Mouse (Mus musculus) myocyte (in vitro differentiated cells): ENCODE measurements around the gene Tceal9. TPM values are rescaled to one million over a fixed set of nuclear protein-coding genes. Genes with fewer than 3 reads are reported as not detected.
A peak's percentile ranks its signal among the peaks of the same experiment; 100 is the strongest.
"Not testable (repeated sequence)": the region's sequence is repeated elsewhere in the genome, so short reads cannot be mapped to it uniquely, and the experiment has no call there.

Experiments
- H3K27me3 ChIP-seq: one replicate; pipeline ENCODE4 v1.6.1; 2011; ENCODE audit not compliant: control insufficient read depth, insufficient read depth, insufficient read length
- H3K36me3 ChIP-seq: one replicate; pipeline ENCODE4 v1.6.1; 2011; ENCODE audit not compliant: control insufficient read depth, insufficient read depth
- H3K4me2 ChIP-seq: one replicate; pipeline ENCODE4 v1.6.1; 2011; ENCODE audit warnings: low read depth, control low read depth
- H3K4me3 ChIP-seq: one replicate; pipeline ENCODE4 v1.5.1; 2011; ENCODE audit warnings: mild to moderate bottlenecking, control low read depth, moderate library complexity
- H3K79me2 ChIP-seq: one replicate; pipeline ENCODE4 v1.6.1; 2011; ENCODE audit not compliant: control insufficient read depth, insufficient read depth
- H3ac ChIP-seq: one replicate; pipeline ENCODE4 v1.6.1; 2011; ENCODE audit not compliant: control insufficient read depth, insufficient read length
- CEBPB ChIP-seq: IDR thresholded peaks from 2 replicates; pipeline ENCODE4 v1.6.1; 2011; ENCODE audit warnings: mild to moderate bottlenecking, moderate library complexity; ENCODE audit not compliant: poor library complexity, insufficient read depth, severe bottlenecking
- E2F4 ChIP-seq: IDR thresholded peaks from one replicate; pipeline ENCODE4 v1.6.1; 2011; ENCODE audit warnings: mild to moderate bottlenecking, control low read depth, moderate library complexity; ENCODE audit not compliant: insufficient read depth
- MAX ChIP-seq: IDR thresholded peaks from one replicate; pipeline ENCODE4 v1.6.1; 2011; ENCODE audit warnings: low read depth, mild to moderate bottlenecking, control low read depth
- MYOD1 ChIP-seq, 3 experiments: IDR thresholded peaks; one replicate each; pipeline ENCODE4 v1.6.1; 2011; ENCODE audit warnings: control low read depth in 2 of 3, low read depth in 2 of 3, mild to moderate bottlenecking in 2 of 3, moderate library complexity in 1 of 3; ENCODE audit not compliant: insufficient read length in 2 of 3, control insufficient read depth in 1 of 3
- MYOG ChIP-seq, 3 experiments: IDR thresholded peaks; one replicate each; pipeline ENCODE4 v1.6.1; 2011; ENCODE audit warnings: control low read depth in 2 of 3, low read depth in 2 of 3, mild to moderate bottlenecking in 2 of 3; ENCODE audit not compliant: insufficient read length in 2 of 3, control insufficient read depth in 1 of 3, insufficient read depth in 1 of 3
- POLR2A ChIP-seq: IDR thresholded peaks from one replicate; pipeline ENCODE4 v1.6.1; 2011; ENCODE audit warnings: low read depth, mild to moderate bottlenecking, control low read depth, moderate library complexity; ENCODE audit not compliant: insufficient read length
- POLR2AphosphoS2 ChIP-seq: IDR thresholded peaks from one replicate; pipeline ENCODE4 v1.6.1; 2011; ENCODE audit warnings: low read depth, control low read depth; ENCODE audit not compliant: insufficient read length
- REST ChIP-seq: IDR thresholded peaks from one replicate; pipeline ENCODE4 v1.6.1; 2011; ENCODE audit warnings: mild to moderate bottlenecking, control low read depth, moderate library complexity; ENCODE audit not compliant: insufficient read depth, insufficient read length
- SRF ChIP-seq: IDR thresholded peaks from one replicate; pipeline ENCODE4 v1.6.1; 2011; ENCODE audit warnings: low read depth; ENCODE audit not compliant: control insufficient read depth, insufficient read length
- TCF12 ChIP-seq: IDR thresholded peaks from one replicate; pipeline ENCODE4 v1.6.1; 2011; ENCODE audit warnings: mild to moderate bottlenecking, control low read depth; ENCODE audit not compliant: poor library complexity, insufficient read depth, severe bottlenecking
- TCF3 ChIP-seq: IDR thresholded peaks from one replicate; pipeline ENCODE4 v1.6.1; 2011; ENCODE audit warnings: low read depth, control low read depth; ENCODE audit not compliant: insufficient read length
- USF1 ChIP-seq: IDR thresholded peaks from one replicate; pipeline ENCODE4 v1.6.1; 2011; ENCODE audit warnings: low read depth, mild to moderate bottlenecking, control low read depth, moderate library complexity
- polyA plus RNA-seq: library from polyadenylated mRNA; unstranded; fragments of >200 nt; fragmentation: generic; extraction: Trizol; gene quantifications from one replicate; pipeline ENCODE4 v1.2.1, GENCODE M21; 2012; ENCODE audit warnings: missing spikeins

Tceal9 gene
- polyA plus RNA-seq, 1 experiment = 98.5 TPM

DNA sequence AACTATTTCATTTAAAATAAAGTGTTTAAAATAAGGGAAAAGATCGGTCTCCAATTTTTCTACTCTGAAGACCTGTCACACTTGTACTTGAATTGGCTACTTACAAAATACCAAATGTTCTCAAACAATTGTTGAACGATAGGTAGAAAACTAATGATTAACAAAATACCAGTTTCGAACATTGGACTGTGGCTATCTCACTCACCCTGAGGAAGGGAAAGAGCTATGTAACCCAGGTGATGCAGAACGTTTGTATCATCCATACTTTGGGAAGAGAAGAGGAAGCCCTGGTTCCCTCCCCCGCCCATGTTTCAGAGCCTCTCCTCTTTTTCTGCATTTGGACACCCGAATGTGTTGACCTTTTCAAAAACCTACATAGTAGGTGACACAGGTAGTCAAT, 40.5 kb upstream of the Tceal9 start:
- no peak overlapping the region for H3ac ChIP-seq
- TF ChIP-seq MYOD1 (IDR thresholded peaks at IDR 0.05; ENCODE audit: control insufficient read depth in 1 of 3, insufficient read length in 2 of 3, low read depth in 2 of 3) = no peak
- TF ChIP-seq POLR2A = no peak
- no peaks in the 10 kb centered on the region for H3K27me3 ChIP-seq
- H3K36me3 ChIP-seq = no peaks in the 10 kb centered on the region
- H3K79me2 ChIP-seq = no peaks in the 10 kb centered on the region
- no peak overlapping the region for H3K4me3 ChIP-seq
- H3K4me2 ChIP-seq = no peak overlapping the region

DNA sequence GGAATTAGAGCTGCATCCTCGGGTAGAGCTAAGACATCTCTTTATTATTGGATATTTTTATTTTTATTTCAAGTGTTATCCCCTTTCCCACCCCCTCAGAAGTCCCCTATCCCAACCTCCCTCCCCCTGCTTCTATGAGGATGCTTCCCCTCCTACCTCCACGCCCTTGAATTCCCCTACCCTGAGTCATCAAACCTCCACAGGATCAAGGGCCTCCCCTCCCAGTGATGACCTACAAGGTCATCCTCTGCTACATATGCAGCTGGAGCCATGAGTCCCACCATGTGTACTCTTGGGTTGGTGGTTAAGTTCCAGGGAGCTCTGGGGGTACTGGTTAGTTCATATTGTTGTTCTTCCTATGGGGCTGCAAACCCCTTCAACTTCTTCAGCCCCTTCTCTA, 31.5 kb upstream of the Tceal9 start:
- Histone ChIP-seq H3K79me2 (no peaks in the 10 kb centered on the region), H3K27me3 (no peaks in the 10 kb centered on the region), H3K4me2 (no peak overlapping the region), H3K36me3 (no peaks in the 10 kb centered on the region), H3ac (no peak overlapping the region), H3K4me3 (no peak overlapping the region)
- no peak for TF ChIP-seq POLR2A
- no peak for TF ChIP-seq TCF3
- no peak for TF ChIP-seq MYOG (IDR thresholded peaks at IDR 0.05; ENCODE audit: control insufficient read depth in 1 of 3, insufficient read depth in 1 of 3, insufficient read length in 2 of 3, low read depth in 2 of 3)
- TF ChIP-seq MAX = no peak

DNA sequence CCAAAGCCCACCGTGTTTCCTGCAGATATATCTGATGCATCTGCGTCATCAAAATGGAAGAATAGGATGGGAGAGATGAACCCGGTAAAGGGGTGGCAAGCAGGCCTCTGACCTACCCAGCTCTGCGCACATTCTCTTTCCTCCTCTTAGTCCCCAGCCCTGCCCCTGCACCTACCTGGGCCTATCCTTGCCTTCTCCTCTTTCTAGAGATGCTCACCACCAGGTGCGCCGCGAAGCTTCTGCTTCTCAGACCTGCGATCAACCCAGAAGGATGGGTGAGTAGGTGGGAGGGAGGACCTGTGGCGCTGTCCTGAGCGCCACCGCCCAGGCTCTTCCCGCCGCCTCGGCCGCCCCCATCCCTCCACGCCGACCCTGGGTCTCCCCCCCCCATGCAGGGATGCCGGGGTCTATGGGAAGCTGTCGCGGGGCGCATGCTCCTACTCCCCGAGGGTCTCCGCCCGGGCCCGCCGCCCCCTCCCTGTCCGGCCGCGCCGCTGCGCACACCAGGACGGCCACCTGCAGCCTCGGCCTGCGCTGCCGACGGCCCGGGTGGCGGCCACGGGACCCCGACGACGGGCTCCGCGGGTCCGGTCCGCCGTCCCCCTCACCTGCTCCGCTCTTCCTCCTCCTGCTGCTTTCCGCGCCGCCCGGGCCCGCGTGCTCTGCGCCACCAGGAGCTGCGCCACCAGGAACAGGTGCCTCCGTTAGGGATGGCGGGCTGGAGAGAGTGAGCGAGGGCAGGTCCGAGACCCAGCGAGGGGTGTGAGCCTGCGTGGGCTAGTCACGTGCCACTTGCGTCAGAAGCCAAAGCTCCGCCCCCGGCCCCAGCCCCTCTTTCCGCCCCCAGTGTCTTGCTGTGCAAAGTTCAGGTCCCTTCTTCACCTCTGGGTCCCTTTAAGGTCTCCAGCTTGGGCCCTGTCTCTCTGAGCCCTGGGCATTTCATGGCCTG, 29.9 kb upstream of the Tceal9 start, which contains the start of the genes Tceal7 and Bex1:
TSS of gene Tceal7 (plus strand) at position 51 of the 949 bp plus-strand sequence.
TSS of gene Bex1 (minus strand) at position 785 of the 949 bp plus-strand sequence.
- H3K27me3 ChIP-seq, H3K79me2 ChIP-seq, H3K4me3 ChIP-seq, H3ac ChIP-seq, H3K4me2 ChIP-seq, H3K36me3 ChIP-seq: not testable (repeated sequence)

DNA sequence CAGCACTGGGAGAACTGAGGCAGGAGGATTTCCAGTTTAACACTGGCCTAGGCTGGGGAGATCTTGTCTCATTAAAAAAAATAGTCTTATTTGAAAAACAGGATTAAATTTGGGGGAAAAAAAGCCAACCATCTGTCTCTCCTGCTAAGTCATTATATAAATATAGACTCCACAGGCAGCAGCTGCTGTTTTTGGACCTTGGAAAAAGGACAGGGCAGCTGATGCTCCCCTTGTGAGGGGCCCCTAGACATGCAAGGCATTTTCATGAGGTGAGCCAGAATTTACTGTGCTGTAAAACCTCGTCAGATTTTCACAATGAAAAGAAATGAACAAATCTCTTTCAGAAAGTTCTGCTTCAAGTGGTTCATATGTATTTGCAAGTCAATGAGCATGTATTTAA, 28.6 kb upstream of the Tceal9 start:
- Histone ChIP-seq H3K27me3 (no peaks in the 10 kb centered on the region), H3K79me2 (no peaks in the 10 kb centered on the region), H3ac (no peak overlapping the region), H3K36me3 (no peaks in the 10 kb centered on the region), H3K4me3 (no peak overlapping the region), H3K4me2 (no peak overlapping the region)
- TF ChIP-seq MYOG (IDR thresholded peaks at IDR 0.05; ENCODE audit: control insufficient read depth in 1 of 3, insufficient read depth in 1 of 3, insufficient read length in 2 of 3, low read depth in 2 of 3) (peak in 2 of 3 experiments; percentile 42 to 79), USF1 (no peak), CEBPB (no peak), MAX (no peak), REST (no peak), POLR2AphosphoS2 (no peak), MYOD1 (IDR thresholded peaks at IDR 0.05; ENCODE audit: control insufficient read depth in 1 of 3, insufficient read length in 2 of 3, low read depth in 2 of 3) (peak; percentile 36 to 57 (median 41)), TCF3 (no peak), TCF12 (peak; percentile 33), POLR2A (no peak), E2F4 (no peak), SRF (no peak)

DNA sequence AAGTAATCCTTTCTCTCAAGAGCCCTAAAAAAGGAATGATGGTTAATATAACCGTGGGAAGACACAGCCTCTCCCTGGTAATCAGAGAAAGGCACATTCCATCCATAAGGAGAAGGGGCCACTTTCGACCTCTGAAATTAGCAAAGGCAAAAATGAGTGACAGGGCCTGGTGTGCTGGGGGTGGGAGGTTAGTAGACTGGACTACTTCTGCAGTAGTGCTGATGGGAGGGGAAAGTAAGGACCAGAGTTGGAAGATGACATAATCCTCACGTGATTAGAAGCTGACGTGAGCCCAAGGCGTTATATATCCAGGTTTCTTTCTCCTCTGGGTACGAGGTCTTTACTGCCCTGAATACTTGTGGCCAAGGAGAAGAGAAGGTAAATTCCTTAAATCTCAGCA, 21.2 kb upstream of the Tceal9 start:
- H3K36me3 ChIP-seq = no peaks in the 10 kb centered on the region
- no peak overlapping the region for H3ac ChIP-seq
- H3K4me2 ChIP-seq = no peak overlapping the region
- no peaks in the 10 kb centered on the region for H3K79me2 ChIP-seq
- no peak overlapping the region for H3K4me3 ChIP-seq
- no peaks in the 10 kb centered on the region for H3K27me3 ChIP-seq
- peak; percentile 62 to 86 (median 67) for TF ChIP-seq MYOD1 (IDR thresholded peaks at IDR 0.05; ENCODE audit: control insufficient read depth in 1 of 3, insufficient read length in 2 of 3, low read depth in 2 of 3)
- peak; percentile 53 for TF ChIP-seq USF1
- TF ChIP-seq TCF3 = no peak

DNA sequence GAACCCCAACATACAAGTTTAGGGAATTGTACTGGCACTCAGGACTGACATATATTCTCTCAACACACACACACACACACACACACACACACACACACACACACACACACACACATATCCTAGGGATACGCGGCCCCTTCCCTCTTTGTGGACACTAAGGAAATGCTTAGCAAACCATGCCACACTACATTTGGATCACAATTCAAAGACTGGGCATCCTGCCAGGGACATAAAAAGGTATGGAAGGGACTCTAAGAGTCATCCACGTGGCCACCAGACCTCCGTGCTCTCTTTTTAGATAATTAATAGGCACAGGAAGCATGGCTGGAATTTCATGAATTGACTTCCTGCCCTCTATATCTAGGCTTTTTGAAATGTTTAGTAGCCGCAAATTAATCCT, 17.1 kb upstream of the Tceal9 start:
- Histone ChIP-seq H3K4me3 (no peak overlapping the region), H3ac (no peak overlapping the region), H3K79me2 (no peaks in the 10 kb centered on the region), H3K27me3 (no peaks in the 10 kb centered on the region), H3K36me3 (no peaks in the 10 kb centered on the region), H3K4me2 (no peak overlapping the region)
- TF ChIP-seq POLR2AphosphoS2 (no peak), MAX (no peak), CEBPB (no peak), POLR2A (no peak), TCF3 (no peak), E2F4 (no peak), USF1 (no peak), MYOG (IDR thresholded peaks at IDR 0.05; ENCODE audit: control insufficient read depth in 1 of 3, insufficient read depth in 1 of 3, insufficient read length in 2 of 3, low read depth in 2 of 3) (no peak), SRF (no peak), TCF12 (no peak), MYOD1 (IDR thresholded peaks at IDR 0.05; ENCODE audit: control insufficient read depth in 1 of 3, insufficient read length in 2 of 3, low read depth in 2 of 3) (no peak), REST (no peak)
